Mouse (Mus musculus) right cerebral cortex, postnatal 10 days (tissue): ENCODE results near the gene Megf11.
A peak's percentile ranks its signal among the peaks of the same experiment; 100 is the strongest.

ENCODE experiments used
- DNase-seq, 2 experiments: peaks; one replicate each; pipeline ENCODE4 v3.0.0; 2021; ENCODE audit warnings: low spot score in 2 of 2

The Megf11 gene

GRCm38 (mm10) chr9:64519921-64520746, 134.7 kb downstream of the Megf11 start:
- DNase-seq: no peak

DNA sequence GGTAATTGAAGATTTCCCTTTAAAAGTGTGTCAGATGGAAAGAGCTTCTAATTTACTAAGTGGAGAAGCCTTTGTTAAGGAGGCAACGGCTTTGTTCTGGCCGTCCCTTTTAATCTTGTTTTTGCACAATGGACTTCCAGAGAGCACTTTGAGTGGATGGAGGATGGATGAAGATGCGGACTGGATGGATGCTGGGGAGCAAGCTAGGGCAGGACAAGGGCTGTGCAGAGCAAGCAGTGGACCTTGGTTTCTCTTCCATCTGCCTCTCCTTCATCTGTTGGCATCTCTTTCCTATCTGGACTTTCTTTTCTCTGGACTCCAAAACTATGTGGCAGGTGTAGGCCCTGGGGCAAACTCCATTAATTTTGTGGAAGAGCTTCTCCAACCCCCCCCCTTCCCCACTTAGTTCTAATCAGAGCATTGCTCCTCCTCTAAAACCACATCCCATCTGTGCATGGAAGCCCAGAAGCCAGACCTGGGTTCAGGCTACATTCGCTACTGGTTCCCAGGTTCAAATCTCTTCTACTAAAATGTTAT, 135.4 kb downstream of the Megf11 start:
- no peak for DNase-seq

DNA sequence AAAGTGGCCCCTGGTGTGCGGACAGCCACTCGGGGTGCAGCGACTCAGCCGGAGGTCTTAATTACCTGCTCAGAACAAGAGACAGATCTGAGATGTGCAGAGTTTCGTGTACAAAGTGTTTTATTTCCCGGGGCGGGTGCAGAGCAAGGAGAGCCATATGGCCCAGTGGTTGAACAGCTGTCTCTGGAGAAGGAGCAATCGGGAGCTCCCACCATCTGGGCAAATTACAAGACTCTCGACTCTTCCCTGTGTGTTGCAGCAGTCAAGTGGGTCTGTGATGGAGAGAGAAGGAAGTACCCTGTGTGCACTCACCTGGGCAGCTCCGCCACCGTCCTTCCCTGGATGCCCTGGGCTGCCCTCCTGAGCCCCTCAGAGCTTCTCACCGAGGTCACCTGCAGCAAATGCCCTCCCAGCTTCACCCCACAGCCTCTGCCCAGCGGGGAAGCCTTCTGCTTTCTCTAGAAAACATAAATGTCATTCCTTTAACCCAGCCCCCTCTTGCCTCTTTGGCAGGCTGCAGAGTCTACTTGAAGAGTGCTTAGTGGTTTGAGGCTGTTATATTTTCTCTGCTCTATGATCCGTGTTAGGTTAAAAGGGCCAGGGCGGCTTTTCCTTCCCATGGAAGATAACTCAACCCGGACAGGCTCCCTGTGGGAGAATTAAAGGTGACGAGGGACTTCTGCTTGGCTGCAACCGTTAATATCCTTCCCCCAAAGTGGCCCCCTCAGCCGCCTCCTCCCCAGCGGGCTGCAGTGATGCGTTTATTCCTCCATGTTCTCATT, 138.0 kb downstream of the Megf11 start:
- peak; percentile 30 to 51 for DNase-seq

DNA sequence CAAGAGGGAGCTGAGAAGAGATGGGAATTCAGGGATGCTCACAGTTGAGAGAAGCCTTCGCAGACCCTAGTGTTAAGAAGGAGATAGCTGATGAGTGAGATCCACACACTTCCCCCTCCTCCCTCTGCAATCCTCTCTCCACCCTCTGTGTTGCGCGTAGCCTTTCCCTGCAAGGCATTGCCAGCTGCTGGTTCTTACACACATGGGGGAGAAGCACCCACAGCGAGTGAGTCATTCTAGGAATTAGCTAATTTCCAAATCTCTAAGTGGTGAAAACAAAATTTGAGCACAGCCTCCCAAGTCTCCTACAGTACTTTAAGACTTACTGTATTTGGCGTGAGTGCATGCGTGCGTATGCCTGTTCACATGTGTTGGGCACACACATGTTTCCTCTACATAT, 142.6 kb downstream of the Megf11 start:
- peak; percentile 56 to 63 for DNase-seq

DNA sequence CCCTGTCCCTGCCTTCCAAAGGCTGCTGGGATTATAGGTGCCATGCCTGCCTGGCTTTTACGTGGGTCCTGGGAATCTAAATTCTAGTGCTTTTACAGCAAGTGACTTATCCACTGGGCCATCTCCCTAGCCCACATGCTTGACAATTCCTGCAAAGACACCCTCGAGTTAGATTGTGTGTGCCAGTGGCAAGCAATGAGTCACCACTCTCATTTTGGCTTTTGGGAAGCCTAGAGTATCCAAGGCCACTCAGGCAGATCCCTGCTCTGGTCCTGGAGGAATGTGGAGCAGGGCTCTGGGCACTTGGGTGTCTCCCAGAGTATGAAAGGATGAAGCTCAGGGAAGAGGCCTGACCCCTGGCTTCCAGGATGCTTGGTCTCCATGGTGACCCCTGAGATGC, 143.2 kb downstream of the Megf11 start:
- no peak for DNase-seq

GRCm38 (mm10) chr9:64531935-64532334, 146.5 kb downstream of the Megf11 start:
- no peak for DNase-seq

GRCm38 (mm10) chr9:64532711-64533242, 147.4 kb downstream of the Megf11 start:
- no peak for DNase-seq

GRCm38 (mm10) chr9:64533488-64534119, 148.2 kb downstream of the Megf11 start:
- peak; percentile 46 to 51 for DNase-seq

DNA sequence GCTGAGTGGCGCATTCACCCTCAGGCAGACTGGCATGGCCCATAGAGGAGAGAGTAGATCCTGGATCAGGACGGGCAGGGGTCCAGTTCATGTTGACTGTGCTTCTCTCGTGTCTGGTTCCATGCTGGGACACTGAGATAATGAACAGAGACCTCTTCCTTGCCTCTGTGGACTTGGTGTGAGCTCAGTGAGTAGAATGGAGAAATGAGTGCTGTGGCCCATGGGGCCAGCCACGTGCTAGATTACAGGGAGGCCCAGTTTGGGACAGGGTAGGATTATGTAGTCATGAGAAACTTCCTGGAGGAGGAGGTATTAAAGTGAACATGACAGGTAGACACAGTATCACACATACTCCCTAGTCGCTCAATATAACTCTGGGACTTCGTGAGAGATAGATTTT, 148.9 kb downstream of the Megf11 start:
- DNase-seq: no peak

DNA sequence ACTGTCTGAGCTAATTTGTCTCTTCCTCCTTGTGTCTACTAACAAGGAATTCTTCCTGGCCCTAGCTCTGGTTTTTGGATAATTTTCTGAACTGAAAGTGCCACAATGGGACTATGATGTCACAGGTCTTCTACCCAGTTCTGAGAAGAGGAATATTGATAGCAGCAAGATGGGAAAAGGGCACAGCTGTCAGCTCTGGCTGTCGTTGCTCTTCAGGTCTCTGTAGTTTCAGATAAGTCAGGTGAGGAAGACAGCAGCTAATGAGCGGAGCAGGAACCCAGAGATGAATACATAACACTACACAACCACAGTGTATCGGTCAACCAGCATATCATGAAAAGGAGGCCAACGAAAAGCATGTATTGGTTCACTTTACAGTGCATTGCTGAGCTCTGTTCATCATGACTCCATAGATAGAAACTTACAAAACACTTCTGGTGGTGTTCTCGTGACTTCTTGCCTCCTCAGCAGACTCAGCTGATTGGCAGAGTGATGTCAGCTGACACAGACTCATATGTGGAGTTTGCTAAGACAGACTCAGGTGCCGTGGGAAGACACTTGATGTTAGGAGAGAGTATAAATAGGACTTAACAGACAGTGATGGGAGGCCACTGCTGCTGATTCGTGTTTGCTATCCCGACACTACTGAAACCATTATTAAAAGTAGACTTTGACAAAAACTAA, 149.6 kb downstream of the Megf11 start:
- DNase-seq: no peak

DNA sequence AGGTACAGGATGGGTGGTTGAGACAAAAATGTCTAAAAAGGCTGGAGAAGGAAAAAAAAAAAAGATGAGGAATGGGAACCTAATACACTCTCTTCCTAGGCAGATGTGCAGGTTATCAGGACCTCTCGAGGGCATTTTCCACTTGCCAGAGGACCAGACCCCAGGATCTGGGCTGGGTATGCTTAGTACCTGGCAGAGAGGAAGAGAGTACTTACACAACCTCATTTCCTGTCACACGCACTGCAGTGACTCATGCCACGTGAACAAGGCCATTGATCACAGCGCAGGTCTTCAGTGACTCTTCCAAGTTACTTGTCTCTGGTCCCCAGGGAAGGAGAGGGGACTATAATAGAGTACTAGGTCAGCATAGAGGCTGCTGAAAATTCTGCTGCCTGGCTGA, 152.4 kb downstream of the Megf11 start:
- no peak for DNase-seq

DNA sequence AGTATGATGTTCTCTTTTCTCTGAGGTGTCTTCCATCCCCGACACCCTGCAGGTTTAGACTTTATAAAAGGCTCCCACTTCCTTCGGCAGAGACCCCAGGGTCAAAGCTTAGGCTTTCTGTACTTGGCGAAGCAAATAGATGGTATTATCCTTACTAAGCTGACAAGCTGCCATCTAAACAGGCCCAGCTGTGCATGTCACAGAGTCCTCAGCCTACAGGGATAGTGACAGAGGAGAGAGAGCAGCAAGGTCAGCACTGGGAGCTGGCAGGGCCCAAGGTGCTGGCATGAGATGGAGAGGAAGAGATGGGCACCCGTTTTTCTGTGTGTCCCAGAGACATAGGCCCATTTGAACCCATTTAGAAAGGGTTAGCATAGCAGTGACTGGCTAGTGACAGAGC, 156.8 kb downstream of the Megf11 start:
- no peak for DNase-seq

DNA sequence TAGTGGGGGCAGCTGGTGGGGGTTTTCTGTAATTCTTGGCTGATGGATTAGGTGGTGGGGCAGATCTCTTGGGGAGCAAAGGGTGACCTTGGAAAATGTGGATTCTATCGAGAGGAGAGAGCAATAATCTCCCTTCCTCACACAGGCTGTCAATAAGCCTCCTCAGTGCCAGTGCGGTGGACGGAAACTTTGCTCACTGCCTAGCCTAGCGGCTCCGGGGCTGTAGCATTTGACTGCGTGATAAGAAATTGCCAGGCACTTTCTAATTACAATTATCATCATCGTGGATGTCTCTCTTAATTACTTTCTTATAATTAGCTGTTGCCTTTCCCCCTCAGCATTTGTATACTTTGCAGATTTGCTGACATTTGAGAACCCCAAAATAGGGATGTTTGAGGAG, 157.7 kb downstream of the Megf11 start:
- no peak for DNase-seq

GRCm38 (mm10) chr9:64546344-64546991, 161.0 kb downstream of the Megf11 start:
- no peak for DNase-seq

GRCm38 (mm10) chr9:64548332-64548731, 162.9 kb downstream of the Megf11 start:
- no peak for DNase-seq

DNA sequence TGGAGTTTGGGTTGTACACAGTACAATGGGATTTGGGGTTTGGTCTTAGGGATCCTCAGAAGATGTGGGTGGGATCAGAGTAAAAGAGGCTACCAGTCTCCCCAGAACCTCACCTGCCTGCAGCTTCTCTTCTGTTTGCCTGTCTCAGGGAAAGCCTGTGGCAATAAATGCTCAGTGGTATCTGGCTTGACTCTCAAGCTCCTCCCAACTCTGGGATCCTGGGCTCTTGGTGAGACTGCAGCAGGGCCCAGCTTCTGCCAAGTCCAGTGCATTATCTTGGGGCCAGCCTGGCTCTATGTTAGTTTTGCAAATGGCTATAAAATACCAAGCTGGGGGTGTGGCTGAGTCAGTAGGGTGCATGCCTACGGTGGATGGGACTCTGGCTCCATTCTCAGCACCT, 165.9 kb downstream of the Megf11 start:
- no peak for DNase-seq

DNA sequence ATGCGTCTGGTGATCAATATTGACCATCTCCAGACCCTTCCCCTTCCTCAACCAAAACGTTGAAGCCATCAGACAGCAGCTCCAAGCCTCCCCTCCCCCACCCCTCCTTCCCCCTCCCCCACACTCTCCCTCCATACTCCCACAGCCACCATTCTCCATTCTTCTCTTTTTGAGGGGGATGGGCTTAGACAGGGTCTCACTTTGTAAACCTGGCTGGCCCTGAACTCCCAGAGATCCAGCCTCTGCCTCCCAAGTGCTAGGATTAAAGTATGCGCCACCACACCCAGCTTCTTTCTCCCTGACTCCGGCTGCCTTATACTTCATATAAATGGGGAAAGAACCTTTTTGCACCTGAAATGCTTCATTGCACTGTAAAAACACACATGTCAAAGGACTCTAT, 166.6 kb downstream of the Megf11 start:
- no peak for DNase-seq

- DNase-seq: no peak
Measured at GRCm38 (mm10) chr9:64553441-64553840, 168.0 kb downstream of the Megf11 start.

DNA sequence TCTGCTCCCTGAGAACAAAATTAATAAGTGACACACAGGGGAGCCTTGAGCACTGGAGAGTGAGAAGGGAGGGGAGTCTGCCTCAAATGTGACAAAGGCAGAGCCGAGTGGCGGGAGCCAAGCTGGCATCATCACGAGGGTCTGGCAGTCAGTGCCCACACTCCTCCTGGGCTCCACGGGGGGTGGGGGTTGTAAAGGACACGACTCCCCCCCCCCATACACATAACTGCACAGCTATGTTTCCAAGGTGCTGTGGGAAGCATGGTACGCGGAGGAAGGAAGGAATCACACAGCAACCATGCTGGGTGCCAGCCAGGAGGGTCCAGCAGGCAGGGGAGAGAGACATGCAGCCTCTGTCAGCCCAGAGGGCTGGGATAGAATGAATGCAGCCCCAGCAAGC, 170.2 kb downstream of the Megf11 start:
- no peak for DNase-seq

GRCm38 (mm10) chr9:64557110-64557745, 171.8 kb downstream of the Megf11 start:
- no peak for DNase-seq
